Mouse (Mus musculus): ENCODE results near the gene Tjp1. TPM values are rescaled to one million over a fixed set of nuclear protein-coding genes. Genes with fewer than 3 reads are reported as not detected.

The Tjp1 gene
- polyA plus RNA-seq, 1 experiment from 2014 or later, result 24.2 TPM

GRCm38 (mm10) chr7:65520622-65521021 is 7.0 kb downstream of the Tjp1 start:
- H3K4me2 ChIP-seq (ENCODE audit: low read length), result no peak overlapping the region
- H3K4me3 ChIP-seq (replicated peaks; ENCODE audit: low read length), result no peak overlapping the region
- H3K36me3 ChIP-seq (ENCODE audit: control insufficient read depth, insufficient read depth), result no peaks in the 10 kb centered on the region
- H3K27me3 ChIP-seq (replicated peaks; ENCODE audit: control insufficient read depth, insufficient read depth, low read length), result no peaks in the 10 kb centered on the region
- WGBS, result 75% methylated on average over 8 of the region's 8 CpGs
- no peak overlapping the region for H3K27ac ChIP-seq (ENCODE audit: low read length)
- no peaks in the 10 kb centered on the region for H3K9me3 ChIP-seq (ENCODE audit: control insufficient read depth, low read length)
- H3K4me1 ChIP-seq (replicated peaks; ENCODE audit: control insufficient read depth, insufficient read depth, low read length), result 0 out of 2 replicates have a peak, but pooled peaks cover 5% of the 10 kb centered on the region
- ATAC-seq, result no peak
- no peak overlapping the region for H3K9ac ChIP-seq (replicated peaks; ENCODE audit: low read depth, low read length)

DNA sequence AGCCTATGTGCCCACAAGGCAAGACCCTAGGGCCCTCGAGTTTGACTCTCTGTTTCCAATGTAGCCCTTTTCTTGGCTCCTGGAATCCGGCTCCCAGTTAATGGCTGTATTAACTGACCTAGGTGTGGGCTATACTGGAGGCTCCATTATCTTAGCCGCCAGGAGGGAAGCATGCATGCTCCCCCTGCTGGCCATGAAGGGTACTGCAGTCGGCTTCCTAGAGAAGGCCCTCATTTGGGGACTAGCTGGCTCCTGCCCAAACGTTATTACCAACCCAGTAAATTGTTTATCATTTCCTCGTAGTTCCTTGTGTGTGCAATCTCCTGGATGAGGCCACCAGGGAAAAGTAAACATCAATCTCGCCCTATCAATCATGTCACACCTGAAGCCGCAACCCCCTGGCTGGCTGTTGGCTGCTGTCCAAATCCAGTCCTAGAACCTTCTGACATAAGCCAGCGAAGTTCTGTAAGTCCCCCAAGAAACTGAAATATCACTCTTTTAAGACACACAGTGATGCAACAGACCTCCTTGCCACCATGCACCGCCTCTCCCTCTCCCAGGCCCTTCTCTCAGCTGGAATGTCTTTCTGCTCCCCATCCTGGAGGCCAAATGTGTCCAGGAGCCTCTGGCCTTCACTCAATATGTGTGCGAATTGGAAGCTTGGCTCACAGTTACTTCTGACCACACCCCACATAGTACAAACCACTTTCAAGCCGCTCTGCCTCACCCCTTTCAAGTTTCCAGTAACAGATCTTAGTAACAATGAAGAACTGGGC is 7.6 kb downstream of the Tjp1 start:
- Histone ChIP-seq H3K4me3 (replicated peaks; ENCODE audit: low read length) (no peak overlapping the region), H3K9ac (replicated peaks; ENCODE audit: low read depth, low read length) (no peak overlapping the region), H3K4me1 (replicated peaks; ENCODE audit: control insufficient read depth, insufficient read depth, low read length) (0 out of 2 replicates have a peak, but pooled peaks cover 5% of the 10 kb centered on the region), H3K4me2 (ENCODE audit: low read length) (no peak overlapping the region), H3K27me3 (replicated peaks; ENCODE audit: control insufficient read depth, insufficient read depth, low read length) (no peaks in the 10 kb centered on the region), H3K27ac (ENCODE audit: low read length) (no peak overlapping the region), H3K9me3 (ENCODE audit: control insufficient read depth, low read length) (no peaks in the 10 kb centered on the region), H3K36me3 (ENCODE audit: control insufficient read depth, insufficient read depth) (no peaks in the 10 kb centered on the region)
- 52% methylated on average over 12 of the region's 12 CpGs for WGBS
- ATAC-seq, result 0 out of 2 replicates have a peak, but pooled peaks have one; percentile 28

- Histone ChIP-seq H3K9me3 (ENCODE audit: control insufficient read depth, low read length) (no peaks in the 10 kb centered on the region), H3K27ac (ENCODE audit: low read length) (no peak overlapping the region), H3K27me3 (replicated peaks; ENCODE audit: control insufficient read depth, insufficient read depth, low read length) (no peaks in the 10 kb centered on the region), H3K36me3 (ENCODE audit: control insufficient read depth, insufficient read depth) (no peaks in the 10 kb centered on the region), H3K4me2 (ENCODE audit: low read length) (0 out of 2 replicates have a peak overlapping the region, but pooled peaks have one; percentile 20), H3K9ac (replicated peaks; ENCODE audit: low read depth, low read length) (no peak overlapping the region), H3K4me1 (replicated peaks; ENCODE audit: control insufficient read depth, insufficient read depth, low read length) (0 out of 2 replicates have a peak, but pooled peaks cover 5% of the 10 kb centered on the region), H3K4me3 (replicated peaks; ENCODE audit: low read length) (no peak overlapping the region)
- WGBS, result 6% methylated on average over 8 of the region's 8 CpGs
- no peak for ATAC-seq
Measured at GRCm38 (mm10) chr7:65516903-65517302, 10.7 kb downstream of the Tjp1 start.

GRCm38 (mm10) chr7:65513451-65514179 is 14.0 kb downstream of the Tjp1 start:
- 52% methylated on average over 10 of the region's 10 CpGs for WGBS
- Histone ChIP-seq H3K27ac (ENCODE audit: low read length) (no peak overlapping the region), H3K9ac (replicated peaks; ENCODE audit: low read depth, low read length) (no peak overlapping the region), H3K4me2 (ENCODE audit: low read length) (no peak overlapping the region), H3K36me3 (ENCODE audit: control insufficient read depth, insufficient read depth) (no peaks in the 10 kb centered on the region), H3K9me3 (ENCODE audit: control insufficient read depth, low read length) (no peaks in the 10 kb centered on the region), H3K27me3 (replicated peaks; ENCODE audit: control insufficient read depth, insufficient read depth, low read length) (no peaks in the 10 kb centered on the region), H3K4me1 (replicated peaks; ENCODE audit: control insufficient read depth, insufficient read depth, low read length) (0 out of 2 replicates have a peak, but pooled peaks cover 5% of the 10 kb centered on the region), H3K4me3 (replicated peaks; ENCODE audit: low read length) (no peak overlapping the region)
- ATAC-seq, result no peak

- Histone ChIP-seq H3K9ac (replicated peaks; ENCODE audit: low read depth, low read length) (no peak overlapping the region), H3K4me2 (ENCODE audit: low read length) (no peak overlapping the region), H3K9me3 (ENCODE audit: control insufficient read depth, low read length) (no peaks in the 10 kb centered on the region), H3K27me3 (replicated peaks; ENCODE audit: control insufficient read depth, insufficient read depth, low read length) (no peaks in the 10 kb centered on the region), H3K27ac (ENCODE audit: low read length) (no peak overlapping the region), H3K4me1 (replicated peaks; ENCODE audit: control insufficient read depth, insufficient read depth, low read length) (no peaks in the 10 kb centered on the region), H3K4me3 (replicated peaks; ENCODE audit: low read length) (no peak overlapping the region), H3K36me3 (ENCODE audit: control insufficient read depth, insufficient read depth) (no peaks in the 10 kb centered on the region)
- 21% methylated on average over 3 of the region's 3 CpGs for WGBS
- ATAC-seq, result 0 out of 2 replicates have a peak, but pooled peaks have one; percentile 49
Measured at GRCm38 (mm10) chr7:65509357-65509756, 18.2 kb downstream of the Tjp1 start.

- no peak overlapping the region for H3K9ac ChIP-seq (replicated peaks; ENCODE audit: low read depth, low read length)
- WGBS, result 97% methylated on average over 5 of the region's 5 CpGs
- no peak for ATAC-seq
- no peak overlapping the region for H3K27ac ChIP-seq (ENCODE audit: low read length)
- no peak overlapping the region for H3K4me3 ChIP-seq (replicated peaks; ENCODE audit: low read length)
- no peaks in the 10 kb centered on the region for H3K4me1 ChIP-seq (replicated peaks; ENCODE audit: control insufficient read depth, insufficient read depth, low read length)
- no peaks in the 10 kb centered on the region for H3K9me3 ChIP-seq (ENCODE audit: control insufficient read depth, low read length)
- no peaks in the 10 kb centered on the region for H3K36me3 ChIP-seq (ENCODE audit: control insufficient read depth, insufficient read depth)
- H3K4me2 ChIP-seq (ENCODE audit: low read length), result no peak overlapping the region
- H3K27me3 ChIP-seq (replicated peaks; ENCODE audit: control insufficient read depth, insufficient read depth, low read length), result no peaks in the 10 kb centered on the region
Measured at GRCm38 (mm10) chr7:65507341-65507740, 20.2 kb downstream of the Tjp1 start.

DNA sequence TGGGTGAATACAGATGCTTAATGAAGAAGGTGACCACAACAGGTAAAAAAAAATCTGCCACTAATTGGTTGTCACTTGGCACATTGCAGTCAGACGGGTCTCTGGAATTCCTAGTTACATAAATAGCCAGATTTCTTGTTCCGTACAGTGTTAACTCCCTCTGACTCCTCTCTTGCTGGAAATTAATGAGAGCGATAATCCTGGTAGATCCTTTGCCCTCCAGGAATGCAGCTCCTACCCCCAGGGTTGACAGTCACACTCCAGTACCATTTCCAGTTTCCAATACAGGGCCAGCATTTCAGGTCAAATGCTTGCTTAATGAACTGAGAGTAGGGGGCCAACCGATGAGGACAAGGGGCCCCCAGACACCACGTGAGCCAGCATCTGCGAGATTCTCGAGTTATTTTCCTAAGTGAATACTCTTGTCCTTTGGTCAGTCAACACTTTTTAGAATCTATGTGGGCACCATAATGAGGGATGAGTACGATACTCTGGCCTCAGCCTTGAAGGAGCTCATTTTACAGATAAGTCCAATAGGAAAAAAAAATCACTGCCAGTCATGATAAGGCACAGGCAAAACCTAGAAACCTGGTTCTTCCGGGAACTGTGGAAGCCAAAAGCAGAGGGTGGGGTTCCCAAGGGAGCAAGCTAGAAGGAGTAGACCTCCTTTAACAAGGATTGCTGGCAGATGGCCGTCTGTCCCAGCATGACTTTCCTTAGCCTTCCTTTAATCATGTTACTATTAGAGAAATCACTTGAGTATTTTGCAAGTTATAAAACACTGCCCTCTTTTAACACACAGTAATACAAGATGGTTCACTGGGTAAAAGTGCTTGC is 24.9 kb downstream of the Tjp1 start:
- Histone ChIP-seq H3K4me1 (replicated peaks; ENCODE audit: control insufficient read depth, insufficient read depth, low read length) (no peaks in the 10 kb centered on the region), H3K27me3 (replicated peaks; ENCODE audit: control insufficient read depth, insufficient read depth, low read length) (no peaks in the 10 kb centered on the region), H3K4me2 (ENCODE audit: low read length) (no peak overlapping the region), H3K9ac (replicated peaks; ENCODE audit: low read depth, low read length) (no peak overlapping the region), H3K4me3 (replicated peaks; ENCODE audit: low read length) (no peak overlapping the region), H3K36me3 (ENCODE audit: control insufficient read depth, insufficient read depth) (no peaks in the 10 kb centered on the region), H3K27ac (ENCODE audit: low read length) (no peak overlapping the region), H3K9me3 (ENCODE audit: control insufficient read depth, low read length) (no peaks in the 10 kb centered on the region)
- WGBS, result 61% methylated on average over 10 of the region's 10 CpGs
- no peak for ATAC-seq

DNA sequence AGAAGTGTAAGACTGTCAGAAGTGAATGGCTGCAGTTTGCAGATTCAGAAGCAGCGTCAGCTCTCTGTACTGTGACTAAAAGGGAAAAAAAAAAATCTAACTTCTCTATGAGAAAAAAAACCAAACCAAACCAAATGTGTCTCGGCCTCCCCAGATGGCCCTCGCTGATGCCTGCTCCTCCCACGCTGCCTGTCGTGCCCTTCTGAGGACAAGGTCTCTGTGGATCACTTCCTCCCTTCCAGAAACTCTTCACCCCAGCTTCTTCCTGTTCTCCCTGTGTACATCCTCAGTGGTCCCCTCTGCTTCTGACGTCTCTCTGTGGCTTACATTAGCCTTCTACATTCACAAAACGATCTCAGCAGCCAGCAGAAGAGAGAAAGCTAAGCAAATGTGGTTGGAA is 26.8 kb downstream of the Tjp1 start:
- 73% methylated on average over 7 of the region's 7 CpGs for WGBS
- no peaks in the 10 kb centered on the region for H3K9me3 ChIP-seq (ENCODE audit: control insufficient read depth, low read length)
- no peaks in the 10 kb centered on the region for H3K36me3 ChIP-seq (ENCODE audit: control insufficient read depth, insufficient read depth)
- no peaks in the 10 kb centered on the region for H3K27me3 ChIP-seq (replicated peaks; ENCODE audit: control insufficient read depth, insufficient read depth, low read length)
- H3K9ac ChIP-seq (replicated peaks; ENCODE audit: low read depth, low read length), result no peak overlapping the region
- no peak overlapping the region for H3K27ac ChIP-seq (ENCODE audit: low read length)
- H3K4me3 ChIP-seq (replicated peaks; ENCODE audit: low read length), result no peak overlapping the region
- H3K4me1 ChIP-seq (replicated peaks; ENCODE audit: control insufficient read depth, insufficient read depth, low read length), result no peaks in the 10 kb centered on the region
- H3K4me2 ChIP-seq (ENCODE audit: low read length), result no peak overlapping the region
- ATAC-seq, result no peak
